Mouse (Mus musculus) embryonic facial prominence, embryonic 11.5 days (tissue): ENCODE data around the gene Plaa. TPM values are rescaled to one million over a fixed set of nuclear protein-coding genes. Genes with fewer than 3 reads are reported as not detected.
A peak's percentile ranks its signal among the peaks of the same experiment; 100 is the strongest.
"Not testable (repeated sequence)": the region's sequence is repeated elsewhere in the genome, so short reads cannot be mapped to it uniquely, and the experiment has no call there.

Experiments used
- ATAC-seq: fragments of 200-750 bp; cut with Nextera tagmentation; replicated peaks from 2 replicates; pipeline ENCODE4 v1.8.0; 2017; ENCODE audit warnings: low read depth; ENCODE audit not compliant: insufficient number of reproducible peaks, low FRiP score, low TSS enrichment
- DNase-seq: peaks from one replicate; pipeline ENCODE4 v3.0.0-alpha.2; 2015; ENCODE audit warnings: low spot score
- H3K27ac ChIP-seq: fragments of 300-500 bp; sonication (generic); replicated peaks from 2 replicates; pipeline ENCODE4 v1.5.1; 2014; ENCODE audit warnings: mild to moderate bottlenecking, low read depth, low read length, control low read depth
- H3K27me3 ChIP-seq: fragments of 300-500 bp; sonication (generic); 2 replicates; pipeline ENCODE4 v1.6.1; 2014; ENCODE audit warnings: mild to moderate bottlenecking, low read length, moderate library complexity, mixed read lengths; ENCODE audit not compliant: control insufficient read depth, insufficient read depth
- H3K36me3 ChIP-seq: fragments of 300-500 bp; sonication (generic); replicated peaks from 2 replicates; pipeline ENCODE4 v1.6.1; 2014; ENCODE audit warnings: low read depth, mild to moderate bottlenecking, low read length, moderate library complexity, mixed read lengths; ENCODE audit not compliant: control insufficient read depth, insufficient read depth
- H3K4me1 ChIP-seq: fragments of 300-500 bp; sonication (generic); 2 replicates; pipeline ENCODE4 v1.6.1; 2014; ENCODE audit warnings: low read length, mixed read lengths; ENCODE audit not compliant: control insufficient read depth, insufficient read depth
- H3K4me2 ChIP-seq: fragments of 300-500 bp; sonication (generic); 2 replicates; pipeline ENCODE4 v1.6.1; 2014; ENCODE audit warnings: low read depth, mild to moderate bottlenecking, control low read depth, low read length, moderate library complexity
- H3K4me3 ChIP-seq: fragments of 300-500 bp; sonication (generic); 2 replicates; pipeline ENCODE4 v1.5.1; 2014; ENCODE audit warnings: low read depth, low read length, control low read depth
- H3K9ac ChIP-seq: fragments of 300-500 bp; sonication (generic); replicated peaks from 2 replicates; pipeline ENCODE4 v1.6.1; 2014; ENCODE audit warnings: mild to moderate bottlenecking, control low read depth, low read length
- H3K9me3 ChIP-seq: fragments of 300-500 bp; sonication (generic); replicated peaks from 2 replicates; pipeline ENCODE4 v1.6.1; 2016; ENCODE audit warnings: mild to moderate bottlenecking, low read length, inconsistent platforms, mixed read lengths; ENCODE audit not compliant: control insufficient read depth
- WGBS: fragments of 180-500 bp; shearing (Covaris S2); extraction: QIAGEN DNeasy Blood & Tissue Kit; methylation state at CpG from one replicate; pipeline ENCODE4 v1.1.7; 2014; 5-methylcytosine and 5-hydroxymethylcytosine counted together
- polyA plus RNA-seq: library from polyadenylated mRNA; unstranded; fragments of >200 nt; fragmentation: Nextera tagmentation; extraction: Ambion mirVana; gene quantifications from 2 replicates; pipeline ENCODE4 v1.2.1, GENCODE M21; 2014

The Plaa gene
- polyA plus RNA-seq, result 81.9 and 96.6 TPM in 2 replicates

DNA sequence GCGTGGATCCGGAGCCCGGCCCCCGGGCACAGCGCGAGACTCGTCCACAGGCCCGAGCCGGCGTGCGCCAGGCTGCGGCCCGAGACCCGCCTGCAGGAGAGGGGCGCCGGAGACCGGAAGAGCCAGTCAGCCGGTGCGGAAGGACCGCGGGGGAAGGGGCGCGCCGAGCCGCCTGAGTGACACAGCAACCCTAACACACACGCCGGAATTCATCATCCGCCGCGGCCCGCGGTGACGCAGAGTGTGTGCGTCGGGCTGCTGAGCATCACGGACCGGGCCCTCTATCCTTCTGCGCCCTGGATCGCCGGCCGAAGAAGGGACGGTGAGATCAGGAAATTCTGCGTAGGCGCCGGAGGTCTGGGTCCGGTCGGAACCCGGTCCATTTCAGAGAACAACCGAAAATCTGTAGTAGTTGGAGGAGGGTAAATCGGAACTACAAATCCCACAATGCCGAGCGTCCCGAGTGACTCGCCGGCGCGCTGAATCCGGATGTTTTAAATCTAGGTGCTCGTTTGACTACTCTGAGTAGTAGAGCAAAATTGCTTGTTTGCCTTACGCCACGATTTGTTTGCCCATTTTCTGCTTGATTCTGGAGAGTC, at the start of gene Plaa:
Plaa (minus strand) TSS at position 214 of the 599 bp plus-strand sequence.
- peak; percentile 94 for DNase-seq
- ATAC-seq, result peak; percentile 99
- Histone ChIP-seq H3K27me3 (no peaks in the 10 kb centered on the region), H3K27ac (peak within 1 kb of the TSS; percentile 63), H3K9ac (peak within 1 kb of the TSS; percentile 93), H3K4me2 (peak within 1 kb of the TSS; percentile 78), H3K9me3 (no peaks in the 10 kb centered on the region), H3K4me1 (no peaks in the 10 kb centered on the region), H3K4me3 (peak within 1 kb of the TSS; percentile 87), H3K36me3 (no peaks in the 10 kb centered on the region)
- WGBS, result under 1% methylated on average over 57 of the region's 61 CpGs

DNA sequence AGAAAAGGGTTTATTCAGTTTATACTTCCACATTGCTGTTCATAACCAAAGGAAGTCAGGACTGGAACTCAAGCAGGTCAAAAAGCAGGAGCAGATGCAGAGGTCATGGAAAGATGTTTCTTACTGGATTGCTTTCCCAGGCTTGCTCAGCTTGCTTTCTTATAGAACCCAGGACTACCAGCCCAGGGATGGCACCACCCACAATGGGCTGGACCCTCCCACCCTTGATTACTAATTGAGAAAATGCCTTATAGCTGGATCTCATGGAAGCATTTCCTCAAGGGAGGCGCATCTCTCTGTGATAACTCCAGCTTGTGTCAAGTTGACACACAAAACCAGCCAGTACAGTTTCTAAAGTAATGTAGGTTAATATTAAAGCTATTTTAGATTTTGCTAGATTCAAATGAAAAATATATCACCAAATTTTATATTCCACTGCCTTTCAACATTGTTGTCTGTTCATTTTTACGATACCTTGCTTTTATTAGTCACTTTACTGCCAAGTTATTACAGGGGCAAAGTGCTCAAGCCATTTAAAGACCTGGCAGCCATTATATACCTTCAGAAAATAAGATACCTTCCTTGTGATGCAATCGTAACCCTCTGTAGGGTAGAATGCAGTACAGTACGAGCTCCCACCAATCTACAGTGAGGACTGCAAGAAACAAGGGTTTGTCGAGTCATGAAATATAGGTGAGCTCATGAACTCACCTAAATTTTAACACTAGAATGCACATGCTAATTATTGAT, 47.6 kb upstream of the Plaa start:
- 92% methylated on average over 5 of the region's 5 CpGs for WGBS
- ATAC-seq, H3K9me3 ChIP-seq, H3K9ac ChIP-seq, DNase-seq, H3K36me3 ChIP-seq, H3K4me1 ChIP-seq, H3K27me3 ChIP-seq, H3K4me2 ChIP-seq, H3K4me3 ChIP-seq, H3K27ac ChIP-seq: not testable (repeated sequence)

DNA sequence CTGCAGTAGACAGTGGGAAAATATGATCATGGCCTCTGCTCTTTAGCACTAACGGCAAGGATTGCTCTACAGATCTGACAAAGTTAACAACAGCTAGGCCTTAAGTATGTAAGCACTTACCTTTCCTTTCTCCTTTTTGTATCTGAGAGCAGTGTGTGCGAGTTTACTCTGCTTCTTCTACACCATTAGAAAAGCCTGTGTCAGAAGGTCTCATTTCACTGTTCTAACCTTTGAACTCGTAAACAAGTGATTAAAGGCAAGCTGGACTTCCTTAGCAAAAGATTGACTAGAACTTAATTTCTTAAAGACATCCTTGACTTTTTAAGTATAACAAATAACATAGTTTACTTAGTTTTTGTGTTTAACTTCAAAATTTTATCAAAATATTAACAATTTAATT, 46.9 kb upstream of the Plaa start, which contains the start of gene Lrrc19:
Lrrc19 (minus strand) TSS at position 225 of the 400 bp plus-strand sequence.
- Histone ChIP-seq H3K4me2 (no peak within 1 kb of the TSS), H3K9ac (no peak within 1 kb of the TSS), H3K27ac (no peak within 1 kb of the TSS), H3K27me3 (no peaks in the 10 kb centered on the region), H3K4me3 (no peak within 1 kb of the TSS), H3K9me3 (no peaks in the 10 kb centered on the region), H3K36me3 (no peaks in the 10 kb centered on the region), H3K4me1 (no peaks in the 10 kb centered on the region)
- DNase-seq, result no peak
- ATAC-seq, result no peak
- WGBS, result 84% methylated on average over 3 of the region's 3 CpGs

DNA sequence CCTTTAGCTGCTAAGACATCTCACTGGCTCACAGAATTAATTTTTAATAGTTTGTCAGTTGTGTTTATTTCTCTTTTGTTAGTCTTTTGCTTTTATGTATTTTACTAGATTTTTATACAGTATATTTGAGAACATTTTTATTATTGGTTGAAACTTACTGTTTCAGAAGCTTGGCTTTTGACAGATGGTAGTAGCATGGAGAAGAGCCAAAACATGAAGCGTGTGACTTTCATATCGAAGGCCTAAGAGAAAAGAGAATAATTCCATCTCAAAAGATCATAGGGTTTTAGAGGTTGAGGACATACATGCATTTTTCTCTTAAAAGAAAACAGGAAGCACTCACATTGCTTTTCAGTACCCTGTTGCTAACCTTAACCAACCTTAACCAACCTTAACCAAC, 40.1 kb upstream of the Plaa start:
- DNase-seq (no peak), ATAC-seq (no peak)
- 95% methylated on average over 2 of the region's 2 CpGs for WGBS

DNA sequence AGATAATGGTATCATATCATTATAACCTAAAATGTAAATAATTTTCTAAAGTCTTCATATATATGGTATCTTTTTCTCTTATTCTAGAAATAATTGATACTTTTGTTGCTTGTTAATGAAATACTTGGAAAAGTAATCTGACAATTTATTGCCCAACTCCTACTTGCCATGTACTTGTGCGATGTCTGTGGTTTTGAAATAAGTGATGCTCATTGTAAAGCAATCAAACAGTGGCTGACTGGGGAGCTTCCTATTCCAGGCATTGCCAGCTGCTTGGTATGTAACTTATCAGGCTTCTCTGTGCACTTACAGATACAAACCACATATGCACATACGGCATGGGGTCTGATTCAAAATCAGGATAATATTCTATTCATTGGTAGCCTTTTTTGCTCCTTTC, 17.0 kb upstream of the Plaa start:
- Histone ChIP-seq H3K27me3 (no peaks in the 10 kb centered on the region), H3K27ac (no peak overlapping the region), H3K4me2 (no peak overlapping the region), H3K9me3 (no peaks in the 10 kb centered on the region), H3K4me3 (no peak overlapping the region), H3K4me1 (no peaks in the 10 kb centered on the region), H3K36me3 (no peaks in the 10 kb centered on the region), H3K9ac (no peak overlapping the region)
- no peak for ATAC-seq
- 85% methylated on average over 2 of the region's 2 CpGs for WGBS
- no peak for DNase-seq

More for the DNA sequence above, 40.1 kb upstream of the Plaa start:
- Histone ChIP-seq H3K36me3 (no peaks in the 10 kb centered on the region), H3K4me2 (no peak overlapping the region), H3K9ac (no peak overlapping the region), H3K4me3 (no peak overlapping the region), H3K27me3 (no peaks in the 10 kb centered on the region), H3K4me1 (no peaks in the 10 kb centered on the region), H3K9me3 (no peaks in the 10 kb centered on the region), H3K27ac (no peak overlapping the region)

DNA sequence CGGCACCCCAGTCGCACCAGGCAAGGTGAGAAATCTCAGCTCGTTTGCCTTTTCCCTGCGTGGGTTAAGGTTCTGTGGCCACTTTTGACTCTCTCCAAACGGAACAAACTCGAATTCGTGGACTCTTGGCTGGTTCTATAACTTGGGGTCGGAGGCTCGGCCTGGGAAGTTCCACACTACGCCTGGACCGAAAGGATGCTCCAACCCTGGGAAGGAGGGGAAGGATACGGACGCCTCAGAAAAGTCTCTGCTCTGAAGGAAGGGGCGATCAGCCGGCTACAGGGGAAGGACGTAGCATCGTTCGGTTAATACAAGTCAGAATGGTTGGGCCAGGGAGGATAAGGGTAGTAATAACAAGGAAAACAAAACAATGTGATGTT, 11.6 kb upstream of the Plaa start:
- no peaks in the 10 kb centered on the region for H3K9me3 ChIP-seq
- H3K9ac ChIP-seq, result peak overlapping the region; percentile 66
- peak; percentile 79 for ATAC-seq
- WGBS, result under 1% methylated on average over 18 of the region's 18 CpGs
- no peak for DNase-seq
- H3K27ac ChIP-seq, result peak overlapping the region; percentile 16; the same call in 1 of the 2 replicates
- no peaks in the 10 kb centered on the region for H3K4me1 ChIP-seq
- no peaks in the 10 kb centered on the region for H3K27me3 ChIP-seq
- peak overlapping the region; percentile 54 for H3K4me2 ChIP-seq
- H3K36me3 ChIP-seq, result no peaks in the 10 kb centered on the region
- peak overlapping the region; percentile 47 for H3K4me3 ChIP-seq

DNA sequence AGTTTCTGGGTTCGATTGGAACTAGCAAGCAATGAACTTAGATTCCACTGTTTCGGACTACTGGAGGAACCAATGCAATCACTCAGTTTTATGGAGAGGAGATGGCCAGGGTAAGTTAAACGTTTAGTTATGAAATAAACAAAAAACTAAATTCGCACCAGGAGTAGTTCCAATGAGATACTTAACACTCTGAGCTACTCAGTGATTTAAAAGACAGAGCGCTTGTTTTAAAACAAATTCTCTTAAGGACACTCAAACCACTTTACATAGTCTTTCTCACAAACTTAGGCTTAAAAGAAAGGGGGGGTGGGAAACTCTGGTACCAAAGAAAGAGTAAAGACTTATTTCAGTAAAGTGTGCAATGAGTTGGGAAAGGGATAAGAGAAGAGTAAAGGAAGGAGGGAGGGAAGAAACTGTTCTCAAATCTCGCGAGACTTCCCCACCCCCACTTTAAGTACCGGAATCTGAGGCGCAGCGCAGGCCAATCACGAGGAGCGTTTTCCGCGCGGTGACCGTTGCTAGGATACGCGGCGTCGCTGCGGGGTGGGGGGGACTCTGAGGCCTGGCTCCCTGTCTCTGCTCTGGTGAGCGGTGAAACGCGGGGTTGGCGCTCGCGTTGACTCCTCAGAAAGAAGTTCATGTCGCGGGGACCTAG, 11.1 kb upstream of the Plaa start, which contains the start of gene Ift74:
Ift74 (plus strand) TSS at position 520 of the 655 bp plus-strand sequence.
- ATAC-seq, result peak; percentile 99
- Histone ChIP-seq H3K9ac (peak within 1 kb of the TSS; percentile 66), H3K27me3 (no peaks in the 10 kb centered on the region), H3K4me1 (no peaks in the 10 kb centered on the region), H3K36me3 (no peaks in the 10 kb centered on the region), H3K4me2 (peak within 1 kb of the TSS; percentile 54), H3K27ac (peak within 1 kb of the TSS; percentile 16; the same call in 1 of the 2 replicates), H3K4me3 (peak within 1 kb of the TSS; percentile 47), H3K9me3 (no peaks in the 10 kb centered on the region)
- DNase-seq, result peak; percentile 98
- 3% methylated on average over 29 of the region's 29 CpGs for WGBS
